Mouse (Mus musculus) midbrain, embryonic 11.5 days (tissue): ENCODE data around the gene Dennd1a. TPM values are rescaled to one million over a fixed set of nuclear protein-coding genes. Genes with fewer than 3 reads are reported as not detected.

Experiments used
- ATAC-seq: fragments of 200-750 bp; cut with Nextera tagmentation; 2 replicates; pipeline ENCODE4 v1.8.0; 2017; ENCODE audit warnings: moderate TSS enrichment, moderate library complexity; ENCODE audit not compliant: low FRiP score
- DNase-seq: peaks from one replicate; pipeline ENCODE4 v3.0.0; 2015; ENCODE audit warnings: low spot score; ENCODE audit errors: missing footprints
- H3K27ac ChIP-seq: fragments of 300-500 bp; sonication (generic); 2 replicates; pipeline ENCODE4 v1.5.1; 2014; ENCODE audit warnings: low read depth, low read length
- H3K27me3 ChIP-seq: fragments of 300-500 bp; sonication (generic); 2 replicates; pipeline ENCODE4 v1.6.1; 2014; ENCODE audit warnings: mild to moderate bottlenecking, low read length, moderate library complexity, mixed read lengths; ENCODE audit not compliant: control insufficient read depth, insufficient read depth
- H3K36me3 ChIP-seq: fragments of 300-500 bp; sonication (generic); 2 replicates; pipeline ENCODE4 v1.6.1; 2014; ENCODE audit warnings: mild to moderate bottlenecking, low read length, moderate library complexity, mixed read lengths; ENCODE audit not compliant: control insufficient read depth, insufficient read depth
- H3K4me1 ChIP-seq: fragments of 300-500 bp; sonication (generic); 2 replicates; pipeline ENCODE4 v1.6.1; 2014; ENCODE audit warnings: low read length; ENCODE audit not compliant: control insufficient read depth, insufficient read depth
- H3K4me2 ChIP-seq: fragments of 300-500 bp; sonication (generic); 2 replicates; pipeline ENCODE4 v1.6.1; 2014; ENCODE audit warnings: mild to moderate bottlenecking, moderate library complexity
- H3K4me3 ChIP-seq: fragments of 300-500 bp; sonication (generic); 2 replicates; pipeline ENCODE4 v1.5.1; 2014; ENCODE audit warnings: low read depth, low read length
- H3K9ac ChIP-seq: fragments of 300-500 bp; sonication (generic); 2 replicates; pipeline ENCODE4 v1.6.1; 2014; ENCODE audit warnings: low read length
- H3K9me3 ChIP-seq: fragments of 300-500 bp; sonication (generic); 2 replicates; pipeline ENCODE4 v1.6.1; 2016; ENCODE audit warnings: low read length; ENCODE audit not compliant: control insufficient read depth
- WGBS: fragments of 180-500 bp; shearing (Covaris S2); extraction: QIAGEN DNeasy Blood & Tissue Kit; methylation state at CpG from one replicate; pipeline ENCODE4 v1.1.7; 2014; 5-methylcytosine and 5-hydroxymethylcytosine counted together
- polyA plus RNA-seq: library from polyadenylated mRNA; unstranded; fragments of >200 nt; fragmentation: Nextera tagmentation; extraction: Ambion mirVana; gene quantifications from 2 replicates; pipeline ENCODE4 v1.2.1, GENCODE M21; 2014

Dennd1a gene
- polyA plus RNA-seq, 1 experiment from 2014 or later = 8.8 TPM

- no peaks in the 10 kb centered on the region for H3K36me3 ChIP-seq
- H3K27ac ChIP-seq = no peak overlapping the region
- peaks cover 3% of the 10 kb centered on the region; the same call in 1 of the 2 replicates for H3K27me3 ChIP-seq
- H3K4me3 ChIP-seq = peak overlapping the region; percentile 13
- ATAC-seq = peak; percentile 41; the same call in 1 of the 2 replicates
- H3K4me2 ChIP-seq = peak overlapping the region; percentile 36; the same call in 1 of the 2 replicates
- peaks cover 30% of the 10 kb centered on the region for H3K4me1 ChIP-seq
- H3K9ac ChIP-seq = peak overlapping the region; percentile 41
- under 1% methylated on average over 18 of the region's 18 CpGs for WGBS
- H3K9me3 ChIP-seq = no peaks in the 10 kb centered on the region
- peak; percentile 100 for DNase-seq
Observed at GRCm38 (mm10) chr2:37771618-37772285, 515.4 kb downstream of the Dennd1a start.

GRCm38 (mm10) chr2:37769793-37770192, 517.4 kb downstream of the Dennd1a start:
- Histone ChIP-seq H3K9me3 (no peaks in the 10 kb centered on the region), H3K4me2 (no peak overlapping the region), H3K9ac (no peak overlapping the region), H3K27ac (no peak overlapping the region), H3K4me1 (peaks cover 26% of the 10 kb centered on the region), H3K4me3 (no peak overlapping the region), H3K27me3 (peaks cover 3% of the 10 kb centered on the region; the same call in 1 of the 2 replicates), H3K36me3 (no peaks in the 10 kb centered on the region)
- 89% methylated on average over 8 of the region's 8 CpGs for WGBS
- peak; percentile 84 for DNase-seq
- no peak for ATAC-seq

- Histone ChIP-seq H3K4me1 (peaks cover 26% of the 10 kb centered on the region), H3K27ac (no peak overlapping the region), H3K9me3 (no peaks in the 10 kb centered on the region), H3K4me3 (no peak overlapping the region), H3K36me3 (no peaks in the 10 kb centered on the region), H3K27me3 (peaks cover 3% of the 10 kb centered on the region; the same call in 1 of the 2 replicates), H3K4me2 (no peak overlapping the region), H3K9ac (no peak overlapping the region)
- 33% methylated on average over 2 of the region's 2 CpGs for WGBS
- ATAC-seq = no peak
- no peak for DNase-seq
Observed at GRCm38 (mm10) chr2:37768903-37769302, 518.3 kb downstream of the Dennd1a start.

- H3K9me3 ChIP-seq = no peaks in the 10 kb centered on the region
- H3K27ac ChIP-seq = no peak overlapping the region
- DNase-seq = peak; percentile 83
- no peak overlapping the region for H3K4me3 ChIP-seq
- 37% methylated on average over 3 of the region's 3 CpGs for WGBS
- no peak overlapping the region for H3K9ac ChIP-seq
- no peaks in the 10 kb centered on the region for H3K36me3 ChIP-seq
- no peak overlapping the region for H3K4me2 ChIP-seq
- H3K27me3 ChIP-seq = peaks cover 3% of the 10 kb centered on the region; the same call in 1 of the 2 replicates
- ATAC-seq = no peak
- H3K4me1 ChIP-seq = peaks cover 28% of the 10 kb centered on the region
Observed at GRCm38 (mm10) chr2:37767739-37768138, 519.5 kb downstream of the Dennd1a start.

- Histone ChIP-seq H3K36me3 (no peaks in the 10 kb centered on the region), H3K9ac (no peak overlapping the region), H3K27me3 (peaks cover 3% of the 10 kb centered on the region; the same call in 1 of the 2 replicates), H3K4me1 (peaks cover 28% of the 10 kb centered on the region), H3K4me2 (peak overlapping the region; percentile 8; the same call in 1 of the 2 replicates), H3K9me3 (no peaks in the 10 kb centered on the region), H3K4me3 (no peak overlapping the region), H3K27ac (no peak overlapping the region)
- ATAC-seq = peak; percentile 25
- under 1% methylated on average over 9 of the region's 9 CpGs for WGBS
- DNase-seq = peak; percentile 91
Observed at GRCm38 (mm10) chr2:37767080-37767547, 520.1 kb downstream of the Dennd1a start.

- Histone ChIP-seq H3K36me3 (no peaks in the 10 kb centered on the region), H3K4me3 (no peak overlapping the region), H3K27ac (no peak overlapping the region), H3K27me3 (peaks cover 3% of the 10 kb centered on the region), H3K9me3 (no peaks in the 10 kb centered on the region), H3K9ac (peak overlapping the region; percentile 9; the same call in 1 of the 2 replicates), H3K4me2 (no peak overlapping the region), H3K4me1 (peaks cover 28% of the 10 kb centered on the region)
- WGBS = 29% methylated on average over 10 of the region's 11 CpGs
- ATAC-seq = peak; percentile 23; the same call in 1 of the 2 replicates
- DNase-seq = peak; percentile 82
Observed at GRCm38 (mm10) chr2:37766027-37766761, 521.0 kb downstream of the Dennd1a start.

GRCm38 (mm10) chr2:37765082-37765483, 522.1 kb downstream of the Dennd1a start:
- peaks cover 26% of the 10 kb centered on the region for H3K4me1 ChIP-seq
- H3K9ac ChIP-seq = 0 out of 2 replicates have a peak overlapping the region, but pooled peaks have one; percentile 32
- ATAC-seq (no peak), DNase-seq (no peak)
- peaks cover 3% of the 10 kb centered on the region; the same call in 1 of the 2 replicates for H3K27me3 ChIP-seq
- H3K27ac ChIP-seq = no peak overlapping the region
- no peak overlapping the region for H3K4me3 ChIP-seq
- no peaks in the 10 kb centered on the region for H3K36me3 ChIP-seq
- H3K9me3 ChIP-seq = no peaks in the 10 kb centered on the region
- no peak overlapping the region for H3K4me2 ChIP-seq
- WGBS = 17% methylated on average over 21 of the region's 21 CpGs

GRCm38 (mm10) chr2:37764514-37764913, 522.7 kb downstream of the Dennd1a start:
- Histone ChIP-seq H3K9me3 (no peaks in the 10 kb centered on the region), H3K27me3 (peaks cover 3% of the 10 kb centered on the region; the same call in 1 of the 2 replicates), H3K9ac (no peak overlapping the region), H3K4me1 (peaks cover 26% of the 10 kb centered on the region), H3K27ac (no peak overlapping the region), H3K4me3 (no peak overlapping the region), H3K36me3 (no peaks in the 10 kb centered on the region), H3K4me2 (no peak overlapping the region)
- no peak for ATAC-seq
- 89% methylated on average over 2 of the region's 2 CpGs for WGBS
- no peak for DNase-seq

- ATAC-seq = no peak
- Histone ChIP-seq H3K9me3 (no peaks in the 10 kb centered on the region), H3K4me3 (no peak overlapping the region), H3K27ac (no peak overlapping the region), H3K36me3 (no peaks in the 10 kb centered on the region), H3K4me2 (no peak overlapping the region), H3K9ac (no peak overlapping the region), H3K4me1 (peaks cover 23% of the 10 kb centered on the region), H3K27me3 (peaks cover 3% of the 10 kb centered on the region; the same call in 1 of the 2 replicates)
- WGBS = 21% methylated on average over 3 of the region's 3 CpGs
- peak; percentile 90 for DNase-seq
Observed at GRCm38 (mm10) chr2:37763638-37764037, 523.6 kb downstream of the Dennd1a start.
